Mouse (Mus musculus) heart, postnatal 0 days (tissue): ENCODE measurements around the gene Cltc.

ENCODE experiments used
- CTCF ChIP-seq: IDR thresholded peaks from 2 replicates; pipeline ENCODE4 v1.5.1; 2016; ENCODE audit warnings: antibody characterized with exemption, control low read depth, low read depth
- EP300 ChIP-seq: IDR thresholded peaks from 2 replicates; pipeline ENCODE4 v1.6.1; 2016; ENCODE audit warnings: antibody characterized with exemption, low read depth

DNA sequence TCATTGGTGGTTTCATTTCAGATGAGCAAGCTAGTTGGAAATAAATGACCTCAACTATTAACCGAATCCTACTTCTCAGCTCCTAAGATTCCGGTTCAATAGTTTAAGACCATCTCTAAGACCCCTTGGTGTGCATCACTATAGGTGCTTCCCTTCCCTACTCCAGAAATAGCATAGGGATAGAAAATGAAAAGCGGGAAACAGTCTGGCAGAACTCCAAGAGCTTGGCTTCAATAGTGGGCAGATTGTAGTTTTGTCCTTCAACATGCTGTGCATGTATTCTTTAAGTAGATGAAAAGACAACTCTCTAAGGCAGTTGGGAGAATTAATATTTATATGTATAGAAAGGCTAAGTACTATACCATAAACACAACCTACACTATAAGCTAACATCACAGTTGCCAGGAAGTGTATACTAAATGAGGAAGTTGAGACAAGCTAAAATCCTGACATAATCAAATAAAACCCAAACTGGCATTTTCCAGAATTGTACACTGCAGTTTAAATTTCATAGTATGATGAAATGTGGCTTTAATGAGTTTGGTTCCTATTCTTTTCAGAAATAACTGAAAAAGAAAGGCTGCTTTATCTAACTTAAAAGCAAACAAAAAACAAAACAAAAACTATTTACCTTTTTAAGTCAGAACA lies 7.5 kb downstream of the Cltc start:
- TF ChIP-seq CTCF = no peak
- TF ChIP-seq EP300 = no peak
